Mouse (Mus musculus) hindbrain, postnatal 0 days (tissue): ENCODE data around the gene Tecr. TPM values are rescaled to one million over a fixed set of nuclear protein-coding genes. Genes with fewer than 3 reads are reported as not detected.

Source experiments
- ATAC-seq: fragments of 200-750 bp; cut with Nextera tagmentation; 2 replicates; pipeline ENCODE4 v1.8.0; 2017; ENCODE audit warnings: mild to moderate bottlenecking, moderate TSS enrichment, moderate library complexity
- DNase-seq: peaks from one replicate; pipeline ENCODE4 v3.0.0-alpha.2; 2015; ENCODE audit warnings: low spot score
- H3K27ac ChIP-seq: fragments of 300-500 bp; sonication (generic); 2 replicates; pipeline ENCODE4 v1.5.1; 2014; ENCODE audit warnings: mild to moderate bottlenecking
- H3K27me3 ChIP-seq: fragments of 300-500 bp; sonication (generic); 2 replicates; pipeline ENCODE4 v1.6.1; 2014; ENCODE audit warnings: low read length, mixed read lengths; ENCODE audit not compliant: insufficient read depth
- H3K36me3 ChIP-seq: fragments of 300-500 bp; sonication (generic); 2 replicates; pipeline ENCODE4 v1.6.1; 2014; ENCODE audit warnings: low read length, mixed read lengths; ENCODE audit not compliant: insufficient read depth
- H3K4me1 ChIP-seq: fragments of 300-500 bp; sonication (generic); 2 replicates; pipeline ENCODE4 v1.6.1; 2014; ENCODE audit warnings: antibody characterized with exemption, low read length, mixed read lengths; ENCODE audit not compliant: insufficient read depth
- H3K4me2 ChIP-seq: fragments of 300-500 bp; sonication (generic); 2 replicates; pipeline ENCODE4 v1.6.1; 2014; ENCODE audit warnings: low read depth, mild to moderate bottlenecking, low read length, moderate library complexity, mixed read lengths
- H3K4me3 ChIP-seq: fragments of 300-500 bp; sonication (generic); 2 replicates; pipeline ENCODE4 v1.5.1; 2014; ENCODE audit warnings: low read length
- H3K9ac ChIP-seq: fragments of 300-500 bp; sonication (generic); replicated peaks from 2 replicates; pipeline ENCODE4 v1.6.1; 2014; ENCODE audit warnings: mild to moderate bottlenecking, low read length, moderate library complexity, mixed read lengths
- H3K9me3 ChIP-seq: fragments of 300-500 bp; sonication (generic); 2 replicates; pipeline ENCODE4 v1.6.1; 2016; ENCODE audit warnings: low read length, mixed read lengths
- CTCF ChIP-seq: IDR thresholded peaks from 2 replicates; pipeline ENCODE4 v1.5.1; 2016; ENCODE audit warnings: antibody characterized with exemption, control low read depth, low read depth
- WGBS: fragments of 180-500 bp; shearing (Covaris S2); extraction: QIAGEN DNeasy Blood & Tissue Kit; methylation state at CpG from one replicate; pipeline ENCODE4 v1.1.7; 2014; 5-methylcytosine and 5-hydroxymethylcytosine counted together
- polyA plus RNA-seq: library from polyadenylated mRNA; unstranded; fragments of >200 nt; fragmentation: Nextera tagmentation; extraction: Ambion mirVana; gene quantifications from 2 replicates; pipeline ENCODE4 v1.2.1, GENCODE M21; 2015
- total RNA-seq: library from RNA; depleted of rRNA; stranded (reverse); fragments of >200 nt; gene quantifications from 2 replicates; pipeline ENCODE4 v1.2.3, GENCODE M21; 2014

Tecr gene
- total and polyA plus RNA-seq, 2 experiments from 2014 or later: 1,409 to 1,625 TPM

- Histone ChIP-seq H3K4me1 (0 out of 2 replicates have a peak, but pooled peaks cover 12% of the 10 kb centered on the region), H3K9me3 (no peaks in the 10 kb centered on the region), H3K4me3 (peak within 1 kb of the TSS; percentile 85), H3K9ac (peak within 1 kb of the TSS; percentile 88), H3K27me3 (no peaks in the 10 kb centered on the region), H3K36me3 (no peaks in the 10 kb centered on the region), H3K4me2 (peak within 1 kb of the TSS; percentile 91), H3K27ac (peak within 1 kb of the TSS; percentile 84)
- 6% methylated on average over 30 of the region's 50 CpGs for WGBS
- ATAC-seq: peak; percentile 97
- DNase-seq: peak; percentile 99
- TF ChIP-seq CTCF: no peak; the same call in 1 of the 2 replicates
Measured at GRCm38 (mm10) chr8:83652030-83652743, 44.4 kb upstream of the Tecr start, which contains the start of gene Gipc1. Gene Gipc1 (plus strand): TSS chr8:83652677.

GRCm38 (mm10) chr8:83649699-83650098 is 41.9 kb upstream of the Tecr start:
- 94% methylated on average over 6 of the region's 6 CpGs for WGBS
- no peak for TF ChIP-seq CTCF
- ATAC-seq (no peak), DNase-seq (no peak)
- Histone ChIP-seq H3K4me2 (no peak overlapping the region), H3K27me3 (no peaks in the 10 kb centered on the region), H3K36me3 (no peaks in the 10 kb centered on the region), H3K4me1 (0 out of 2 replicates have a peak, but pooled peaks cover 12% of the 10 kb centered on the region), H3K9ac (no peak overlapping the region), H3K4me3 (no peak overlapping the region), H3K27ac (no peak overlapping the region), H3K9me3 (no peaks in the 10 kb centered on the region)

- no peak for ATAC-seq
- H3K27ac ChIP-seq: no peak overlapping the region
- no peaks in the 10 kb centered on the region for H3K36me3 ChIP-seq
- H3K4me3 ChIP-seq: no peak overlapping the region
- H3K9ac ChIP-seq: no peak overlapping the region
- H3K27me3 ChIP-seq: no peaks in the 10 kb centered on the region
- WGBS: 92% methylated on average over 4 of the region's 4 CpGs
- no peak for TF ChIP-seq CTCF
- no peaks in the 10 kb centered on the region for H3K9me3 ChIP-seq
- DNase-seq: no peak
- 0 out of 2 replicates have a peak, but pooled peaks cover 5% of the 10 kb centered on the region for H3K4me1 ChIP-seq
- no peak overlapping the region for H3K4me2 ChIP-seq
Measured at GRCm38 (mm10) chr8:83648031-83648430, 40.3 kb upstream of the Tecr start.

GRCm38 (mm10) chr8:83647511-83647910 is 39.7 kb upstream of the Tecr start:
- Histone ChIP-seq H3K4me1 (0 out of 2 replicates have a peak, but pooled peaks cover 5% of the 10 kb centered on the region), H3K36me3 (no peaks in the 10 kb centered on the region), H3K27ac (no peak overlapping the region), H3K4me3 (no peak overlapping the region), H3K9me3 (no peaks in the 10 kb centered on the region), H3K27me3 (no peaks in the 10 kb centered on the region), H3K9ac (no peak overlapping the region), H3K4me2 (no peak overlapping the region)
- no peak for TF ChIP-seq CTCF
- DNase-seq (no peak), ATAC-seq (no peak)
- WGBS: 96% methylated on average over 11 of the region's 11 CpGs

- 63% methylated on average over 5 of the region's 5 CpGs for WGBS
- Histone ChIP-seq H3K27ac (no peak overlapping the region), H3K4me3 (no peak overlapping the region), H3K36me3 (no peaks in the 10 kb centered on the region), H3K4me1 (no peaks in the 10 kb centered on the region), H3K4me2 (no peak overlapping the region), H3K9me3 (peaks cover 5% of the 10 kb centered on the region; the same call in 1 of the 2 replicates), H3K27me3 (no peaks in the 10 kb centered on the region), H3K9ac (no peak overlapping the region)
- ATAC-seq: no peak
- no peak for TF ChIP-seq CTCF
- DNase-seq: no peak
Measured at GRCm38 (mm10) chr8:83639649-83640048, 31.9 kb upstream of the Tecr start.

- H3K27me3 ChIP-seq: no peaks in the 10 kb centered on the region
- DNase-seq (no peak), ATAC-seq (no peak)
- H3K9ac ChIP-seq: no peak overlapping the region
- H3K4me2 ChIP-seq: no peak overlapping the region
- no peaks in the 10 kb centered on the region for H3K4me1 ChIP-seq
- WGBS: 64% methylated on average over 4 of the region's 4 CpGs
- no peaks in the 10 kb centered on the region for H3K36me3 ChIP-seq
- H3K9me3 ChIP-seq: peaks cover 5% of the 10 kb centered on the region; the same call in 1 of the 2 replicates
- H3K27ac ChIP-seq: no peak overlapping the region
- no peak for TF ChIP-seq CTCF
- H3K4me3 ChIP-seq: no peak overlapping the region
Measured at GRCm38 (mm10) chr8:83638856-83639255, 31.1 kb upstream of the Tecr start.
